Mouse (Mus musculus) left cerebral cortex, postnatal 25 days (tissue): ENCODE measurements at regions not wholly inside any gene's neighbourhood (a gene's known extent, or its start where the extent isn't known, plus 50 kb on each side); places are given as distances from the start of the nearest gene placed in this dataset.
A peak's percentile ranks its signal among the peaks of the same experiment; 100 is the strongest.

ENCODE experiments used
- DNase-seq, 2 experiments: peaks; one replicate each; pipeline ENCODE4 v3.0.0; 2022; ENCODE audit warnings: low spot score in 2 of 2, mixed read lengths in 1 of 2
- intact Hi-C: fragments of 180-260 bp; cut with DNase I; formaldehyde crosslinking; loops from one replicate; pipeline ENCODE4 v1.15.1; 2025

GRCm38 (mm10) chr9:120675371-120676150 is 104.3 kb downstream of the Rpl14 start:
- intact Hi-C loops: no loop called here

GRCm38 (mm10) chr9:120676301-120676700 is 105.1 kb downstream of the Rpl14 start:
- intact Hi-C loops: no loop called here

More at GRCm38 (mm10) chr9:120675371-120676150, 104.3 kb downstream of the Rpl14 start:
- no peak for DNase-seq

GRCm38 (mm10) chr9:120676771-120677170 is 105.5 kb downstream of the Rpl14 start:
- intact Hi-C loops: no loop called here
- no peak for DNase-seq

More at GRCm38 (mm10) chr9:120676301-120676700, 105.1 kb downstream of the Rpl14 start:
- no peak for DNase-seq

- intact Hi-C loops: no loop called here
- no peak for DNase-seq
Observed at GRCm38 (mm10) chr9:120677216-120677615, 106.0 kb downstream of the Rpl14 start.

- intact Hi-C loops: no loop called here
- no peak for DNase-seq
Observed at GRCm38 (mm10) chr9:120679822-120680426, 108.7 kb downstream of the Rpl14 start.

- intact Hi-C loops: no loop called here
Observed at GRCm38 (mm10) chr9:120681404-120681803, 110.2 kb downstream of the Rpl14 start.

GRCm38 (mm10) chr9:120685961-120686360 is 114.7 kb downstream of the Rpl14 start:
- intact Hi-C loops: no loop called here

More at GRCm38 (mm10) chr9:120681404-120681803, 110.2 kb downstream of the Rpl14 start:
- DNase-seq: no peak

GRCm38 (mm10) chr9:120689025-120689424 is 117.8 kb downstream of the Rpl14 start:
- intact Hi-C loops: no loop called here
- no peak for DNase-seq

More at GRCm38 (mm10) chr9:120685961-120686360, 114.7 kb downstream of the Rpl14 start:
- DNase-seq: no peak

- no peak for DNase-seq
- intact Hi-C loops: loop anchor here (5.0 kb wide), 1 partner anchor 242 kb away; no protein-coding TSS in a partner anchor
Observed at GRCm38 (mm10) chr9:120690510-120690909, 119.3 kb downstream of the Rpl14 start.

GRCm38 (mm10) chr9:120690961-120691941 is 120.0 kb downstream of the Rpl14 start:
- intact Hi-C loops: loop anchor here (1.0 to 5.0 kb wide), 2 partner anchors 178 to 241 kb away; no protein-coding TSS in a partner anchor
- peak; percentile 58 to 81 for DNase-seq

- intact Hi-C loops: loop anchor here (1.0 to 5.0 kb wide), 2 partner anchors 177 to 240 kb away; no protein-coding TSS in a partner anchor
- DNase-seq: peak in 1 of 2 experiments; percentile 60
Observed at GRCm38 (mm10) chr9:120691971-120692401, 120.7 kb downstream of the Rpl14 start.

- intact Hi-C loops: loop anchor here (5.0 kb wide), 1 partner anchor 238 kb away; no protein-coding TSS in a partner anchor
- no peak for DNase-seq
Observed at GRCm38 (mm10) chr9:120694457-120694856, 123.2 kb downstream of the Rpl14 start.

- DNase-seq: no peak
- intact Hi-C loops: no loop called here
Observed at GRCm38 (mm10) chr9:120695966-120696365, 124.7 kb downstream of the Rpl14 start.

- DNase-seq: no peak
Observed at GRCm38 (mm10) chr9:120697749-120698148, 126.5 kb downstream of the Rpl14 start.

GRCm38 (mm10) chr9:120699781-120700180 is 128.5 kb downstream of the Rpl14 start:
- no peak for DNase-seq
- intact Hi-C loops: no loop called here

More at GRCm38 (mm10) chr9:120697749-120698148, 126.5 kb downstream of the Rpl14 start:
- intact Hi-C loops: no loop called here

GRCm38 (mm10) chr9:120702836-120703235 is 131.6 kb downstream of the Rpl14 start:
- DNase-seq: peak; percentile 43 to 74
- intact Hi-C loops: no loop called here

- intact Hi-C loops: no loop called here
- no peak for DNase-seq
Observed at GRCm38 (mm10) chr9:120703291-120703930, 132.2 kb downstream of the Rpl14 start.

GRCm38 (mm10) chr9:120706562-120707198 is 135.4 kb downstream of the Rpl14 start:
- intact Hi-C loops: no loop called here
- DNase-seq: no peak
